Mouse (Mus musculus) embryonic stem cell, embryonic (primary cell): Measurements from ENCODE around the gene Cfap43.

Experiments used
- CTCF ChIA-PET, 4 experiments: fragments of 300-600 bp in 2 of 4; fragments of 350-600 bp in 2 of 4; sonication (Branson Sonifier 250); formaldehyde crosslinking; loops; one replicate each; lab custom pipeline; 2022; ENCODE audit warnings: inconsistent platforms in 2 of 4; lab: Charles Lee
- POLR2A ChIA-PET, 4 experiments: fragments of 300-600 bp in 2 of 4; fragments of 350-600 bp in 2 of 4; sonication (Branson Sonifier 250); formaldehyde crosslinking; loops; one replicate each; lab custom pipeline; 2022; ENCODE audit warnings: antibody characterized with exemption in 4 of 4, inconsistent platforms in 1 of 4; lab: Charles Lee

The Cfap43 gene

DNA sequence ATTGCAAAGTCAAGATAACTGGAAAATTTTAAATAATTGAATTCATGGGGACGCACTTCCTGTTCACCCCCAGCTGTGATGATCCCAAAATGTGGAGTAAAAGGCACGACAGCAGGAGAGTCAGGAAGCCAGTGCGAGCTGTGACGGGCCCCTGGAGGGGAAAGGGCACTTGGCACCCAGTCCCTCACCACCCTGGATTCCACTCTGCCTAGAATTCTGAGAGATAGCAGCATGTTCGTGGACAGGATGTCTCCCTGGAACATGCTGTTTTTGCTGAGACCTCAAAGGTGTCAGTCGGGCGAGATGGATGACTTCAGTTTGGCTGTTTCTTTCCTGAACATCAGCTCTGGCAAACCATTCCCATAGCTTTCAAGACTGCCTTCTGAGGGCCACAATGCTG lies 6.7 kb upstream of the Cfap43 start:
- POLR2A ChIA-PET = interaction anchor here in 1 of 4 experiments (0.9 kb wide), 1 partner anchor 30 kb away, joined by 3 read pairs; no protein-coding TSS in a partner anchor
- CTCF ChIA-PET = interaction anchor here in 3 of 4 experiments (0.6 to 1.6 kb wide), 3 partner anchors 43 to 1785 kb away, joined by 3 to 9 read pairs (median 3); no protein-coding TSS in a partner anchor

DNA sequence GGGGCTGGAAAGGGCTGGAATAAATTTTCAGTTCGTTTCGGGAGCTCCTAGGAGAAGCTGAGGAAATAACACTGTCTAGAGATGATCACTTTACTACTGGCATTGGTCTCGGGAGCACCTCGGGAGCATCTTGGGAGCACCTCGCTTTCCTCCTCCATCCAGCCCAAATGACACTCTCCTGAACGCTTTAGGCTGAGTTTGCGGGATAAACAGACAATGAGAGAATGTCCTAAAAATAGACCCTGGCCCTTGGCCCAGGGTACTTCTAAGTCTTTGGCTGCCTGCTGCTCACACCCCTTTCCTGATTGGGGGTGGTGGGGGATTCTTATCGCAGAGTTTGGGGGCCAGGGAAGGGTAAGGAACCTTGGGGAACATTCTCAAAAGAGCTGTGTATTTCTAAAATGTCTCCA lies 884 bp upstream of the Cfap43 start:
- ChIA-PET CTCF (interaction anchor here in 3 of 4 experiments (0.8 to 2.9 kb wide), 11 partner anchors 9 to 432 kb away, joined by 3 to 19 read pairs (median 3); partner anchors contain the start of gene Gsto2 (in 1 of the 3)), POLR2A (interaction anchor here in 2 of 4 experiments (1.0 to 1.8 kb wide), 3 partner anchors 15 to 38 kb away, joined by 3 to 5 read pairs (median 4); no protein-coding TSS in a partner anchor)

DNA sequence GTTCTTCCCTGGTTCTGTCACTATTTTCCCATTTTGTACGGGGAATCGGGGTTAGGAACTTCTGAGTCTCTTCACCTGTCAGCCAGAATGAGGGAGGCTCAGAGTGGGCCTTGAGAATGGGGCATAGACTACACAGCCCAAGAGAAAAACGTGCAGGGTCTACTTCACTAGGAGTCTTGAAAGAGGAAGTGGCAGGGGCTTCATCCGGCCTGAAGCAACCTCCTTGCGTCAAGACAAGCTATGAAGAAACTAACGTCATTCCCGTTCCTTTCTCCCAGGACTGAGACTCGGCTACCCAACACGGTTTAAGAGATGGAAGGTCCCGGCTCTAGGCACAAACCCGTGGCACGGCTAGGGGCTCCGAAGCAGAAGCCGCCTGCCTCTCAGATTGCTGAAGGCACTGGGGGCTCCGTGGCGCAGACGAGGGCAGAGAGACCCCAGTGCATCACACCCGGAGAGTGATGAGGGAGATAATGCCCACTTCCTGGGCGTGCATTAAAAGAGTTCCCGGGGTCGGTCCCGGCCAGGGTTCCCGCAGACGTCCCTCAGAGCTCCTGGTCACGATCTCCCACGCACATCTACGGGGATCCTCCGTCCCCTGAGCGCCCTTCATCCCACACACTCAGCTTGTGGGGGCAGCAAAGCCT lies 509 bp downstream of the Cfap43 start:
- POLR2A ChIA-PET = interaction anchor here in 2 of 4 experiments (0.7 to 1.8 kb wide), 11 partner anchors 9 to 188 kb away, joined by 3 to 6 read pairs (median 3); partner anchors contain the start of gene Sfr1 (in 1 of the 2)
- CTCF ChIA-PET = interaction anchor here (0.6 to 2.9 kb wide), 11 partner anchors 12 to 430 kb away, joined by 3 to 19 read pairs (median 4); no protein-coding TSS in a partner anchor

DNA sequence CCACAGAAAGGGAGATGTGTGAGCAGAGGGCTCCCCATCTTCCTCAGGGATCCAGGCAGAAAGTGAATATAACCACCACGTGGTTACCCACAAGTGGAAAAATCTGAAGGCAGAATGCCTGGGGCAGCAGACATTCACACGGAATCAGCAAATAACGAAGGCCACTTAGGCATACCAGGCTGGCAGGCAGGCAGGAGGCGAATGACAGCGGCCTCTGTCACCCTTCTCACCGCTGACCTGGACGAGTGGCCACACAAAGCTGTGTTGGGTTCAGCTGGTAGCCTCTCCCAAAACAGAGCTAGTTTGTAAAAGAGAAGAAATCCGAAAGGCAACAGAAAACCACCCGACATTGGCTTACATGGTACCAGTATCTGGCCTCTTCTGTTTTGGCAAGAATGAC lies 1.1 kb downstream of the Cfap43 start:
- ChIA-PET POLR2A (interaction anchor here in 3 of 4 experiments (0.6 to 1.7 kb wide), 7 partner anchors 8 to 418 kb away, joined by 3 to 4 read pairs (median 3); partner anchors contain the start of gene Sfr1 (in 1 of the 3)), CTCF (interaction anchor here in 3 of 4 experiments (1.6 to 2.9 kb wide), 4 partner anchors 13 to 36 kb away, joined by 5 to 19 read pairs (median 6); no protein-coding TSS in a partner anchor)

DNA sequence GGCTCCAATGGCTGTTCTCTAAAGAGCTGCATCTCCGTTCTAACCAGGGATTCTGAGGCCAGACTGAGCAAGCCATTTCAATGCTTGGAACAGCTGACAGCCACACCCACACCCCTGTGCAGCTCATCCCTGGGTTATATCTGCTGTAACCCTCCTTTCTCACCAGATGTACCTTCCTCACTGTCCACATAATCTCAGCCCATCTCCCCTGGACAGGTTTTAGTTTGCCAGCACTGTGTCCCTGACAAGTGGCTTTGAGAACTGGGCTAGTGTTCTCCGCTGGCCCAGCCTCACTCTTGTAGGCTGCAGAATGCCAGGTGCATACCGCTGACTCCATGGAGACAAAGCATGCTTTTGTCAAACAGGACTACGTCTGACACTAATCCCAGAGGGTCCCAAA lies 1.7 kb downstream of the Cfap43 start:
- CTCF ChIA-PET = interaction anchor here in 1 of 4 experiments (1.9 kb wide), 1 partner anchor 35 kb away, joined by 7 read pairs; no protein-coding TSS in a partner anchor
- POLR2A ChIA-PET = interaction anchor here (0.6 to 1.7 kb wide), 6 partner anchors 13 to 419 kb away, joined by 3 to 5 read pairs (median 4); no protein-coding TSS in a partner anchor

DNA sequence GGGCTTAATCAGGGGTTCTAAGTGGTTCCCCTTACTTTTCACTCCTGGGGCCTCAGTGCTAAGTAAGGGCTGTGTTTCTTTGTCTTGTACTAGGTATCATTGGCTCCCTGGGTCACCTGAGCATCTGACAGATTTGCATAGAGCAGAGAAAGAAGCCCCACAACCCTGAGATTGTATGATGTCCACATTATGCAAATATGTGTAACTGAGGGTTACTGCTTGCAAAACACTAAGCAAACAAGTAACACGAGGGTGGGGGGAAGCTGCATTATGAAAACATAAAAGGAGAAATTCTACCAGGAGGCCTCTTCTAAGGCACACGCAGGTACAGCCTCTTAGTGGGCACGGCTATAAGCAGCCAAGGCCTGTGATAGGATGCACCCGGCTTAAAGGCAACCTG lies 3.8 kb downstream of the Cfap43 start:
- POLR2A ChIA-PET = no interaction called here
- CTCF ChIA-PET = no interaction called here

DNA sequence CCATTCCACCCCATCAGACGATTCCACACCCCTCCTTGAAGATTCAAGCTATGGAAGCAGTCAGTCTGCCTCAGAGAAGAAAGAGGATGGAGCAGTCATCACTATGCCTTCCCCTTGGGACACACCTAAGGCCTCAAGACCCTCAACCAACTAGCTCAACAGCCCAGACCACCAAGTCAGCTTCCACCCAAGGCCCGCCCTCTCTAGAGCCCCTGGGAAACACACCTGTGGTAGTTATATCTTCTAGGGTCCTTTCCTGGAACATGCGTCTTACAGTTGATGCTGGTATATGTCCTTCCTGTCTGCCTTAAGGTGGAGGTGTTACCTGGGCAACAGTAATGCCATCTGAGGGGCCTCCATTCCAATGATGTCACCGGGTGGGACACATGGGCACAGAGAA lies 4.9 kb downstream of the Cfap43 start:
- ChIA-PET CTCF (interaction anchor here in 2 of 4 experiments (0.6 to 0.7 kb wide), 2 partner anchors 18 to 83 kb away, joined by 3 to 5 read pairs; no protein-coding TSS in a partner anchor), POLR2A (interaction anchor here in 1 of 4 experiments (1.1 kb wide), 1 partner anchor 17 kb away, joined by 3 read pairs; no protein-coding TSS in a partner anchor)

DNA sequence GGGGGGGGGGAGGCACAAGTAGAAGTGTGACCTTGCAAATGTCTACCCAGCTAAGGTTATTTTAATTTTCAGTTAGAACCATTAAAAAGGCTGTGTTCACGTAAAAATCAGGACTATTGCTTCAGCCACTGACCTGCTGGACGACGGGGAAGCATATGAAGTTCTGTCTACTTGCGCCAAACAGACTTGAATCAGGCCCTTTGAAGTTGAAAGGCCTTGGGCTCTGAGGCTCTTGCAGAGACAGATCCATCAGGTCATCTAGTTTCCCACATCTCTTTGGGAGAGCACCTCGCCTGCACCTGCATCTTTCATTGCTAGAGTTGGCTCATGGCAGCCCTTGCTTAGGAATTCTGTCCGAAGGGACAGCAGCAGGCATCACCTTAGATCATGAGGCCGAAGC lies 5.7 kb downstream of the Cfap43 start:
- ChIA-PET POLR2A (no interaction called here), CTCF (no interaction called here)

DNA sequence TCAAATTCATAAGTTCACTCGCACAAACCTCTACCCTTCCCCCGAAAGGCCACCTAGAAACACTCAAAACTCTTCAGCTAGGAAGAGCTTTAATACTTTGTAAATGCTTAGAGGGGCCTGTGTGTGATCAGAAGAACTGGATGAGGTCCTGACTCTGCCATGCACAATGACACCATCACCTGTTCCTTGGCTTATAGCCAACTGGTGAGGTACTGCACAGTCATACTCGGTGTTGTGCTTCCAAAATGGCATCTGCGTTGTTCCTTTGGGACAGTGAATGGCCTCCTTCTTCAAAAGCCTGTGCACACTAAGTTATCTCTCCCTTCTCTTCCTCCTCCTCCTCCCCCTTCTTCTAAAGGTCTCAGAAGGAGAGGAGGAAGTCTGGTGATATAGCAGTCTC lies 8.3 kb downstream of the Cfap43 start:
- ChIA-PET CTCF (interaction anchor here in 1 of 4 experiments (0.6 kb wide), 1 partner anchor 80 kb away, joined by 6 read pairs; no protein-coding TSS in a partner anchor), POLR2A (no interaction called here)

DNA sequence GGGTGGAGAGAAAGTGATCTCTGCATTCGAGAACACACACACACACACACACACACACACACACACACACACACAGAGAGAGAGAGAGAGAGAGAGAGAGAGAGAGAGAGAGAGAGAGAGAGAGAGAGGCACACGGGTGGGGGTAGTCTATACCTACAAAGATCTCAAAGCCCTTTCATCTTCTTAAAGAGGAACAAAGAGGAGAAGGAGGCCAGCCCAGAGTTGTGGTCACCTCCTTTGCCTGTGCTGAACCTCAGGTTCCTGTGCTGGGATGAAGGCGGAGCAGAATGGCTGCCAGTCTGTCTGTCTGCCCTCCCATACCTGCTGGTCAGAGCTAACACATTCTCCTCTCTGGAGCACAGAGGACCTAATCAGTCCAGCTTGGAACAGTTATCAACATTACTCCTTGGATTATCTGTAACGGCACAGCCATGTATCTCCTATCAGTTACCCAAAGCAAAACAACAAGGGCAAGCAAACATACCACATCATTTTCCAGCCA lies 8.9 kb downstream of the Cfap43 start:
- ChIA-PET CTCF (interaction anchor here in 2 of 4 experiments (0.5 to 1.0 kb wide), 2 partner anchors 30 to 421 kb away, joined by 3 to 4 read pairs; no protein-coding TSS in a partner anchor), POLR2A (interaction anchor here in 2 of 4 experiments (0.7 to 1.1 kb wide), 3 partner anchors 9 to 417 kb away, joined by 3 to 6 read pairs (median 3); partner anchors contain the start of genes Cfap43 (in 2 of the 2) and Itprip (in 2 of the 2))

DNA sequence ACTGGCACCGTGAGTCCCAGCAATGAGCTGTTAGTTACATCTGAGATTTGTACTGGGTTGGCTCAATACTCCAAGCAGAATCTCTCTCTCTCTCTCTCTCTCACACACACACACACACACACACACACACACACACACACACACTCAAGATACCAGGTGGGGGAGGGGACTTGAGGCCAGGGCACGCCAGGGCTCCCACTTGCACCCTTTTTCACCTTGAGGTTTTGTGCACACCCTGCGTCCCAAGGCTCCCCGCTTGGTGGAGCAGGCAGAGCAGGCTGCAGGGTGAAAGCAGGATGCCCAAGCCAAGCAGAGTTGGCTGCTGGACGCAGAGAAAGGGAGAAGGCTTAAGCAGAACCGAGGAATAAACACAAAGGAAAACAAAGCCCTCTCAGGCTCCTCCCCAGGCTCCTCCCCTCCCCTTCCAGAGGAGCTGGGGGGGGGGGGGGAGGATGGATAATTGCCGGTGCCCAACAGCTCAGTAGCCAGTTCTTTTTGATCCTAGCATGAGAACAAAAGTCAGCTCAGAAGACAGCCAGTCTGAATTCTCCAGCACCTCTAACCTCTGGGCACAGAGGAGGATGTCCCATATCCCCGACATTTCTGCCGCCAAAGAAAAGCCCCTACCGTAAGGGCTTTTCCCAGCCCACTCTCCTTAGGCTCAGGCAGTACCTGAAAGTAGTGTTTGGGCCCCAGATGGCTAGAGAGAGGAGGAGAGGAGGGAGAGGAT lies 9.5 kb downstream of the Cfap43 start:
- ChIA-PET CTCF (interaction anchor here (0.5 to 1.4 kb wide), 6 partner anchors 10 to 422 kb away, joined by 3 to 6 read pairs (median 4); no protein-coding TSS in a partner anchor), POLR2A (interaction anchor here in 3 of 4 experiments (0.6 to 1.1 kb wide), 4 partner anchors 9 to 416 kb away, joined by 3 to 6 read pairs (median 3); partner anchors contain the start of genes Cfap43 (in 2 of the 3) and Itprip (in 2 of the 3))

DNA sequence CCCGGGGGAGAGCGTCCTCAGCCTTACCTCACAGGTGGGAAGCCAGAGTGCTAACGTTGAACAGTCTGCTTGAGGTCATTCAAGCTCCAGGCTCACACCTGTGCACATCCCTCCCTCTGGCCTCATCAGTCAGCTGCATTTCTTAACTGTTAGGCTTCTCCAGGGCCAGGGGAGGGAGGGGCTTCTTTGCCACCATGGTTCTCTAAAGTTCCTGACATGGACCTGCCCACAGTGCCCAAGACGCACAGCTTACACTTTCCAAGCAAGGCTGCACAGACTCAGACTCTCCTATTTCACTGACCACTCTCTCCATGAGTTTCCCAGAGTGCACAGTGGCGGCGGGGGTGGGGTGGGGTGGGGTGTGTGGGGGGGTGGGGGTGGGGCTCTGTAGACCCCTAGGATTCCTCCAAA lies 10.1 kb downstream of the Cfap43 start:
- CTCF ChIA-PET = interaction anchor here (0.6 to 1.4 kb wide), 5 partner anchors 11 to 377 kb away, joined by 3 to 6 read pairs (median 4); no protein-coding TSS in a partner anchor
- POLR2A ChIA-PET = interaction anchor here in 2 of 4 experiments (0.5 to 1.1 kb wide), 3 partner anchors 10 to 486 kb away, joined by 3 to 6 read pairs (median 4); partner anchors contain the start of genes Cfap43 (in 1 of the 2) and Itprip (in 1 of the 2)

DNA sequence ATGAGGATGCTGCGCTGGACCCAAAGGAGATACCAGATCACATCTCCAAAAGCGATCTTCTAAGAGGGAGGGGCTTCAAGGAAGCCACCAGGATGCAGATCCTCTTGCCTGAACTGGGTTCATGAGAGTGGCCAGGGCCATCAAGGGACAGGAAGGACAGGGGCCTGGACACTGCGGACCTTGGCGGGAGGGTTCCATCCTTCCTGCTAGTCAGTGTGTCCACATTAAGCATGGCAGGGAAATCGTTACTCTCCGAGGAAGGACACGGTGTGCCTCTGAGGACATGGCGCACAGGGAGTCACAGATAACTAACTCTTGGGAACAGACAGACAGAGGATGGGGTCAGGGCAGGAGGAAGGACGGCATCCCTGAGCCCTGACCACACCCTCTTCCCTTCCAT lies 11.5 kb downstream of the Cfap43 start:
- CTCF ChIA-PET = no interaction called here
- POLR2A ChIA-PET = no interaction called here

DNA sequence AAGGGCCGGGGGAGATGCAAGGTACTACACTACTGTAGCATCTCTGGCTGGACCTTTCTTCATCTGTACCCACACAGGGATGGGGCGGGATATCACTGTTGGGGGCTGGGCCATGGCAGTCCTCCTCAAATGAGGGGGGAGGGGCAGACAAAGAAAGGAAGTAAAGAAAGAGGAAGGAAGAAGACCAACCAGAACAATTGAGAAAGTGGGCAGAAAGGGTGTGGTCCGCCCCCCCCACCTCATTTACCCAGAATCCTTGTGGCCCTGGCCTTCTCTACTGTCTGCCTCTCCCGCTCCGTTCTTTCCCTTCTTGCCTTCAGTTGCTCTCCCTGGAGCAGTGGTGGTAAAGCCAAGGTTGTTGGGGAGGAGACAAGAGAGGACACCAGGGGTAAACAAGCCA lies 13.5 kb downstream of the Cfap43 start:
- ChIA-PET POLR2A (no interaction called here), CTCF (interaction anchor here in 2 of 4 experiments (1.1 to 1.4 kb wide), 2 partner anchors 10 to 23 kb away, joined by 3 read pairs; no protein-coding TSS in a partner anchor)

DNA sequence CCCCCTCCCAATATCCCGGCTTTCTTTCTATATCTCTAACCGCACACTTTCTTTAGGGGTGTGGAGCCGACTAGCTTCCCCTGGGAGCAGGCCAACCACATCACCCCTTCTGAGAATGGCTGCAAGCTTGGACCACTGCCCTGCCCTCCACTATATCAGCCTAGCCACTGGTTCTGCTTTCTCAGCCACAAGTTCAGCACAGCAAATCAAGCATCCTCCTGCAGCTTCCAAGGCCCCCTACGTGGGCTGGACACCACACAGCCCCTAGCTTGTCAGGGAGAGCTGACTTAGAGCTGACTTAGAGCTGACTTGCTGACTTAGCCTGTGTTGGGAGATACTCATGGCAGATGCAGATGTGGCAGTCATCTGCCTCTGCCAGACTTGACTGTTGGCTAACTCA lies 14.0 kb downstream of the Cfap43 start:
- POLR2A ChIA-PET = no interaction called here
- CTCF ChIA-PET = interaction anchor here in 3 of 4 experiments (0.8 to 1.4 kb wide), 3 partner anchors 9 to 23 kb away, joined by 3 read pairs; no protein-coding TSS in a partner anchor

DNA sequence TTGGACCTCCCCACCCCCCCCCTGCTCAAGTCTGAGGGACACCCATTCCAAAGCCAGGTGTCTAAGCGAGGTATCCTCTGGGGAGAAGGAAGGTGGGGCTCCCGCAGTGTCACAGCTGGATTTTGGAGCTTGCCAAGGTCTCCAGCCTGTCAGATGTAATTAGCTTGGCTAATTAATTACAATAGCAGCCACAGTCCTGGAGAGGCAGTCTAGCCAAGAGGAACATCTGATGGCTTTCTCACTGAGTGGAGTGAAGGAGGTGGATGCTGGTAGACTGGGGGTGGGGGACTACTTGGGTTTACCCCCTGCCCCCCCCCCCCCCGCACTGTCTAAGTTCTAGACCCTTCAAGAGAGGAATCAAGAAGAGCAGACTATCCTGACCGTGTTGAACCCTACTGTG lies 15.4 kb downstream of the Cfap43 start:
- POLR2A ChIA-PET = interaction anchor here in 3 of 4 experiments (0.7 to 1.4 kb wide), 5 partner anchors 10 to 29 kb away, joined by 3 to 6 read pairs (median 4); no protein-coding TSS in a partner anchor
- CTCF ChIA-PET = interaction anchor here in 3 of 4 experiments (0.7 to 2.5 kb wide), 3 partner anchors 21 to 549 kb away, joined by 10 to 18 read pairs (median 11); no protein-coding TSS in a partner anchor
